Mouse (Mus musculus) ES-E14 (cell line): Measurements from ENCODE around the gene Dnal1. TPM values are rescaled to one million over a fixed set of nuclear protein-coding genes. Genes with fewer than 3 reads are reported as not detected.
A peak's percentile ranks its signal among the peaks of the same experiment; 100 is the strongest.

Experiments
- DNase-seq: peaks from one replicate; pipeline ENCODE4 v3.0.0-alpha.2; 2013; ENCODE audit warnings: low read depth, low spot score
- H3K27ac ChIP-seq: 2 replicates; pipeline ENCODE4 v1.5.1; 2012; ENCODE audit warnings: low read depth, mild to moderate bottlenecking, low read length, moderate library complexity, mixed read lengths; ENCODE audit not compliant: poor library complexity, insufficient read depth, severe bottlenecking
- H3K36me3 ChIP-seq: 2 replicates; pipeline ENCODE4 v1.6.1; 2012; ENCODE audit warnings: mild to moderate bottlenecking, low read length, moderate library complexity, mixed read lengths; ENCODE audit not compliant: control insufficient read depth, poor library complexity, insufficient read depth, severe bottlenecking
- H3K4me1 ChIP-seq, 2 experiments: fragments of 150-350 bp in 1 of 2; sonication (generic) in 1 of 2; 2 replicates each; pipeline ENCODE4 v1.6.1; 2012; ENCODE audit warnings: low read length in 2 of 2, mild to moderate bottlenecking in 1 of 2, mixed read lengths in 1 of 2; ENCODE audit not compliant: control insufficient read depth in 2 of 2, insufficient read depth in 2 of 2, poor library complexity in 1 of 2
- H3K4me3 ChIP-seq, 2 experiments: fragments of 150-350 bp in 1 of 2; sonication (generic) in 1 of 2; 2 replicates each; pipeline ENCODE4 v1.5.1; 2012; ENCODE audit warnings: low read length in 2 of 2, low read depth in 1 of 2, mild to moderate bottlenecking in 1 of 2, mixed read lengths in 1 of 2; ENCODE audit not compliant: insufficient read depth in 1 of 2, poor library complexity in 1 of 2, severe bottlenecking in 1 of 2
- H3K9ac ChIP-seq: 2 replicates; pipeline ENCODE4 v1.6.1; 2012; ENCODE audit warnings: low read depth, mild to moderate bottlenecking, low read length, mixed read lengths; ENCODE audit not compliant: poor library complexity, insufficient read depth, severe bottlenecking
- H3K9me3 ChIP-seq: fragments of 150-350 bp; sonication (generic); 2 replicates; pipeline ENCODE4 v1.6.1; 2012; ENCODE audit warnings: low read depth, mild to moderate bottlenecking, low read length; ENCODE audit not compliant: control insufficient read depth, insufficient read depth
- CHD2 ChIP-seq: IDR thresholded peaks from 2 replicates; pipeline ENCODE4 v1.6.1; 2014; ENCODE audit warnings: mild to moderate bottlenecking, low read depth, low read length, inconsistent platforms
- HCFC1 ChIP-seq: IDR thresholded peaks from 2 replicates; pipeline ENCODE4 v1.6.1; 2012; ENCODE audit warnings: low read length, inconsistent platforms, borderline replicate concordance; ENCODE audit not compliant: insufficient read depth
- MAFK ChIP-seq: IDR thresholded peaks from 2 replicates; pipeline ENCODE4 v1.6.1; 2014; ENCODE audit warnings: mild to moderate bottlenecking, low read depth, low read length, inconsistent platforms; ENCODE audit not compliant: insufficient read depth
- ZC3H11A ChIP-seq: IDR thresholded peaks from 2 replicates; pipeline ENCODE4 v1.6.1; 2012; ENCODE audit warnings: low read depth, mild to moderate bottlenecking, inconsistent platforms, low read length, borderline replicate concordance
- ZNF384 ChIP-seq: IDR thresholded peaks from 2 replicates; pipeline ENCODE4 v1.6.1; 2012; ENCODE audit warnings: low read depth, low read length, inconsistent platforms
- in situ Hi-C, 2 experiments: fragments of 600-800 bp; cut with MboI; formaldehyde crosslinking; loops; one replicate each; pipeline ENCODE4 v1.15.1; 2025; ENCODE audit warnings: low sequenced_read_pairs in 2 of 2, inconsistent platforms in 1 of 2; ENCODE audit not compliant: unreplicated experiment in 2 of 2
- total RNA-seq: library from RNA; depleted of rRNA; stranded (reverse); fragments of 300-350 nt; gene quantifications from 2 replicates; pipeline ENCODE4 v1.2.3, GENCODE M21; 2012

Dnal1 gene
- total RNA-seq, 1 experiment: 3.5 TPM

GRCm38 (mm10) chr12:84129931-84130330 lies 15.8 kb downstream of the Dnal1 start:
- H3K9me3 ChIP-seq: no peaks in the 10 kb centered on the region
- in situ Hi-C loops: no loop called here
- no peak overlapping the region for H3K9ac ChIP-seq
- no peaks in the 10 kb centered on the region for H3K4me1 ChIP-seq
- no peak for DNase-seq
- H3K27ac ChIP-seq: no peak overlapping the region
- H3K36me3 ChIP-seq: no peaks in the 10 kb centered on the region
- TF ChIP-seq HCFC1: no peak
- no peak for TF ChIP-seq CHD2
- no peak for TF ChIP-seq ZNF384
- no peak for TF ChIP-seq ZC3H11A
- no peak for TF ChIP-seq MAFK
- no peak overlapping the region for H3K4me3 ChIP-seq

- no peak overlapping the region for H3K27ac ChIP-seq
- peak; percentile 76 for DNase-seq
- in situ Hi-C loops: no loop called here
Measured at GRCm38 (mm10) chr12:84132265-84132664, 18.1 kb downstream of the Dnal1 start.

GRCm38 (mm10) chr12:84137131-84137530 lies 23.0 kb downstream of the Dnal1 start:
- DNase-seq: no peak
- no peak for TF ChIP-seq HCFC1
- TF ChIP-seq MAFK: no peak
- no peak for TF ChIP-seq ZC3H11A
- TF ChIP-seq CHD2: no peak
- no peak for TF ChIP-seq ZNF384
- H3K36me3 ChIP-seq: no peaks in the 10 kb centered on the region
- H3K9ac ChIP-seq: no peak overlapping the region
- H3K9me3 ChIP-seq: no peaks in the 10 kb centered on the region
- no peaks in the 10 kb centered on the region for H3K4me1 ChIP-seq
- H3K4me3 ChIP-seq: no peak overlapping the region
- in situ Hi-C loops: no loop called here
- no peak overlapping the region for H3K27ac ChIP-seq

More at GRCm38 (mm10) chr12:84132265-84132664, 18.1 kb downstream of the Dnal1 start:
- no peaks in the 10 kb centered on the region for H3K4me1 ChIP-seq
- H3K9ac ChIP-seq: no peak overlapping the region
- no peak overlapping the region for H3K4me3 ChIP-seq
- TF ChIP-seq HCFC1 (no peak), ZC3H11A (peak; percentile 66; the same call in 1 of the 2 replicates), ZNF384 (no peak), MAFK (no peak), CHD2 (no peak)
- no peaks in the 10 kb centered on the region for H3K36me3 ChIP-seq
- no peaks in the 10 kb centered on the region for H3K9me3 ChIP-seq

- in situ Hi-C loops: no loop called here
- Histone ChIP-seq H3K9me3 (no peaks in the 10 kb centered on the region), H3K9ac (no peak overlapping the region), H3K4me1 (no peaks in the 10 kb centered on the region), H3K27ac (no peak overlapping the region), H3K36me3 (no peaks in the 10 kb centered on the region), H3K4me3 (no peak overlapping the region)
- TF ChIP-seq ZC3H11A: no peak
- TF ChIP-seq ZNF384: no peak
- TF ChIP-seq CHD2: no peak
- TF ChIP-seq HCFC1: no peak
- no peak for TF ChIP-seq MAFK
- no peak for DNase-seq
Measured at GRCm38 (mm10) chr12:84140135-84140534, 26.0 kb downstream of the Dnal1 start.

- H3K9ac ChIP-seq: no peak overlapping the region
- no peak for TF ChIP-seq HCFC1
- TF ChIP-seq CHD2: no peak
- no peak for TF ChIP-seq ZNF384
- TF ChIP-seq ZC3H11A: no peak
- TF ChIP-seq MAFK: no peak
- H3K36me3 ChIP-seq: no peaks in the 10 kb centered on the region
- no peaks in the 10 kb centered on the region for H3K4me1 ChIP-seq
- in situ Hi-C loops: no loop called here
- no peak overlapping the region for H3K4me3 ChIP-seq
- no peak for DNase-seq
- H3K9me3 ChIP-seq: no peaks in the 10 kb centered on the region
- no peak overlapping the region for H3K27ac ChIP-seq
Measured at GRCm38 (mm10) chr12:84141271-84141670, 27.1 kb downstream of the Dnal1 start.
